Mouse (Mus musculus) inflammation-experienced regulatory T-cells (primary cell): ENCODE measurements around the gene Nlrp14. TPM values are rescaled to one million over a fixed set of nuclear protein-coding genes. Genes with fewer than 3 reads are reported as not detected.

Experiments used
- polyA plus RNA-seq, 2 experiments: library from polyadenylated mRNA; unstranded; fragments of 100-300 nt; shearing (Covaris generic); gene quantifications; one replicate each; pipeline ENCODE4 v1.2.1; 2017

Gene Nlrp14
- polyA plus RNA-seq, result under 1 TPM; 0.11 to 0.44 TPM

DNA sequence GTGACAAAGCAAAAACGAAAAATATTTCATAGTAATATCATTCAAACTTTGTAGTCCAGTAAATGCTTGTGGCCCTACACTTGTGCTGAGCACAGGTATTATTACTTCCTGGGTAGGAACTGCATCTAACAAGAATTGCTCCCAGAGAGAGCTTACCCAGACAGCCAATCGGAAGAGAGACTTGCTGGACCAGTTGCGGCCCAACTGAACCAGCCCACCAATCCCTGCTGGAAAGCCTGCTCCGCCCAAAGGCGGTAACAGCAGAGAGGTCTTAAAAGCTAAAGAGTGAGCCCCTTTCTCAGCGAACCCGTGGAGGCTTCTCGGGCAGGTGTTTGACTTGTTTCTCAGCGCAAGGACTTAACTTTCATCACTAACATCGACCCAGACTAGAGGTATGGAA, at the start of gene Nlrp14:
Gene Nlrp14, plus strand, starts transcription at position 301 of the 400 bp plus-strand sequence.

DNA sequence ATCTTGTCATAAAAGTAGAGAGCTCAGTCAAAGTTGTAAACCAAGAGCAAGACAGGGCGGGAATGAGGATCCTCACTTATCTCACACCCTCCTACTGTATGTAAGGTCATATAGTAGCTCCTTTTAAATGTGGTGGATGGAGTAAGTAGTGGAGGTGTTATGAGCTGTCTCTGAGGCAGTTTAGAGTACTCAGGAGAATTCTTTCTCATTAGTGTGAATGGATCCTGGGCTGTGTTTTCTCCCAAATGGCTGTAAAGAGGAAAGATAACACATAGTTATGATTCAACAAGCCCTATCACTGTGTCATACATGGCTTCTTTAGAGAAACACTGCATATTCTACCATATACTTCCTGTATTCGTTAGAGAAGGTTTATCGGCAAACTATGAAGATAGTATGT, 35.8 kb upstream of the Nlrp14 start, which contains the start of gene Olfr715:
Gene Olfr715, minus strand, starts transcription at position 101 of the 400 bp plus-strand sequence.

DNA sequence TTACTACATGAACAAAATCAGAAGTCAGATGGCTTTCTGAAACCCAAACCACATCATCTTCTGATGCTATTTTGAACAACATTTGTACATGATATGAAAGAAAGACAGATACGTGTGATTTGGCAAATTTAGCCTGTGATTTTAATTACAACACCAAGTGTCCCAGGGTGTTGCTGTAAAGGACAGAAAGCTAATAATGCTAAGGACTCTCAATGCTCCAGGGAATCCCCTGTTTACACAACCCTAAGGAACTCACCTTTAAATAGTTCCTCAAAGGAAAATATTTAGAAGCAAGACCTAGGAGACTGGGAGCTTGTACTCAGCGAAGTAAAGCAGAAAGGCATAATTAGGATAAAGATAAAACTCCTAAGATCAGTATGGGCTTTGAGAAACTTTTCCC, 28.8 kb upstream of the Nlrp14 start, which contains the start of gene Olfr716:
Gene Olfr716, plus strand, starts transcription at position 301 of the 400 bp plus-strand sequence.

DNA sequence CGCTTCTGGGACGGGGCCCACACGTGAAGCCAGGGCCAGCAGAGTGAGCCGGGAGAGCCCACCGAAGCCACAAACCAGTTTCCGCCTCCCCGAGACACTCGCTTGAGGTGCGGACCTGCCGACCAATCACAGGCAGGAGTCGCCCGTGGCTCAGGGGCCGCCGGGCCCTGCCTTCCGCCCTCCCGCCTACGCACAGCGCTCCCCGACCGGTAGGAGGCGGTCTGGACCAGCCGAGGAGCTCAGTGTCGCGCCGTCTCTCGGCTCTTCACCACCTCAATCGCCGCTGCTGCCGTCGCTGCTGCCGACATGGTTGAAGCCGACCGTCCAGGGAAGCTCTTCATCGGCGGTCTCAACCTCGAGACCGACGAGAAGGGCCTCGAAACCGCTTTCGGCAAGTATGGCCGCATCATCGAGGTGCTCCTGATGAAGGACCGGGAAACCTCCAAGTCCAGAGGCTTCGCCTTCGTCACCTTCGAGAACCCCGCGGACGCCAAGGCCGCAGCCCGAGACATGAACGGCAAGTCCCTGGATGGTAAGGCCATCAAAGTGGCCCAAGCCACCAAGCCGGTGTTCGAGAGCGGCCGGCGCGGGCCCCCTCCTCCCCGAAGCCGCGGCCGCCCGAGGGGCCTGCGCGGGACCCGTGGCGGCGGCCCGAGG, 42.5 kb downstream of the Nlrp14 start, which contains the start of gene Rbmxl2:
Gene Rbmxl2, plus strand, starts transcription at position 242 of the 657 bp plus-strand sequence.

Other genes starting within 250 kb of the Nlrp14 start
- gene Olfr709-ps1, start 234.8 kb upstream of the Nlrp14 start, polyA plus RNA-seq, result under 1 TPM; 0.05 to 0.88 TPM
- not detected for gene Olfr710, start 218.7 kb upstream of the Nlrp14 start, polyA plus RNA-seq
- gene Olfr6, start 203.1 kb upstream of the Nlrp14 start, polyA plus RNA-seq, result under 1 TPM in 1 of 2 experiments, not detected in 1; 0.04 TPM
- gene Olfr711, start 191.5 kb upstream of the Nlrp14 start, polyA plus RNA-seq, result not detected
- under 1 TPM in 1 of 2 experiments, not detected in 1; 0.38 TPM for gene Olfr2, start 160.9 kb upstream of the Nlrp14 start, polyA plus RNA-seq
- gene Olfr713, start 135.8 kb upstream of the Nlrp14 start, polyA plus RNA-seq, result not detected
- not detected for gene Olfr714, start 96.0 kb upstream of the Nlrp14 start, polyA plus RNA-seq
- gene Olfr17, start 73.8 kb upstream of the Nlrp14 start, polyA plus RNA-seq, result under 1 TPM in 1 of 2 experiments, not detected in 1; 0.07 TPM
- gene Olfr715b, start 56.6 kb upstream of the Nlrp14 start, polyA plus RNA-seq, result under 1 TPM in 1 of 2 experiments, not detected in 1; 0.15 TPM
- under 1 TPM; 0.06 to 0.18 TPM for gene Olfr715, start 35.9 kb upstream of the Nlrp14 start, polyA plus RNA-seq
- 1 to 10 TPM in 1 of 2 experiments, not detected in 1; 1.4 TPM for gene Olfr716, start 28.7 kb upstream of the Nlrp14 start, polyA plus RNA-seq
- not detected for gene Rbmxl2, start 42.5 kb downstream of the Nlrp14 start, polyA plus RNA-seq
- gene Syt9, start 203.7 kb downstream of the Nlrp14 start, polyA plus RNA-seq, result under 1 TPM in 1 of 2 experiments, not detected in 1; 0.19 TPM